Comparison of ENCODE assay signal across 22 mouse cellular contexts in the genomic region with DNA sequence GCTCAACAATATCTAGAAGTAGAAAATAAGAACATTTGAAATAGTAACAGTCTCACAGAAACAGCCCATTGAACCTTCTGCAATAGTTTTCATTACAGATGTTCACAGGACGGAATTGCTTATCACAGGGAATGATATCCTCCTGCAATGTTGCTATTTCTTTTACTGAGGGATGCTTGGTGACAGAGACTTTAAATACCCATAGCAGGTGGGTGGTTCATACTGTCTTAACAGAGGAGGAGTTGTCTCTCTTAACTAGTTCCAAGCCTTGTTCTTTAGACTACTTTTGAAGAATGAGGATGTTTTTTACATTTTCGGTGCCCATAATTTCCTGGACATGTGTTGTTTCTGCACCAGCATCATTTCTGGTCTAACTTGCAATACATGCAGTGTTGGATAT.
"Had no signal": no experiment of that assay in that cellular context is flagged by ENCODE, and none has a peak within 500 bp of the region (broad histone marks: within the 10 kb centered on the region; RNA-seq: fewer than 3 reads in every experiment).

No protein-coding gene starts in this region.

- DNase-seq: heart, postnatal 10 days; heart, postnatal 14 days; heart, postnatal 36 days; heart, postnatal 4 days; kidney, adult 11 months; kidney, adult 18-20 months; kidney, adult 2 months; kidney, adult 8-10 months; kidney, adult 9 months; kidney, postnatal 10 days; kidney, postnatal 14 days; kidney, postnatal 25 days; kidney, postnatal 36 days; kidney, postnatal 4 days; layer of hippocampus, adult 9-11 months; layer of hippocampus, postnatal 36 days had no signal

- ATAC-seq: hindbrain, embryonic 16.5 days; hindbrain, postnatal 0 days; inflammation-experienced regulatory T-cells, adult 6 months; intestine, embryonic 15.5 days; intestine, embryonic 16.5 days; intestine, postnatal 0 days had no signal
